Comparison of ENCODE assay signal across 11 mouse cellular contexts in genomic region chr2:20735444-20735843, GRCm38 (mm10).
A peak's percentile ranks its signal among the peaks of the same experiment; 100 is the strongest.
DNase-seq lines count a peak whose midpoint lies in the region; ATAC-seq and TF ChIP-seq lines count a peak whose summit lies in the region.
"Had no signal": no experiment of that assay in that cellular context is flagged by ENCODE, and none has a peak within 500 bp of the region (broad histone marks: within the 10 kb centered on the region; RNA-seq: fewer than 3 reads in every experiment).

No protein-coding gene starts in this region.

- H3K9ac ChIP-seq in midbrain, embryonic 13.5 days (replicated peaks): no peak overlapping the region
- H3K9ac ChIP-seq in midbrain, embryonic 15.5 days: no peak overlapping the region
- no peak overlapping the region for H3K9ac ChIP-seq in intestine, embryonic 15.5 days
- H3K9ac ChIP-seq: heart, embryonic 15.5 days had no signal

- H3K27me3 ChIP-seq in midbrain, embryonic 13.5 days: no peaks in the 10 kb centered on the region
- no peaks in the 10 kb centered on the region for H3K27me3 ChIP-seq in midbrain, embryonic 15.5 days (replicated peaks)
- H3K27me3 ChIP-seq in intestine, embryonic 15.5 days (replicated peaks): no peaks in the 10 kb centered on the region
- H3K27me3 ChIP-seq: heart, embryonic 15.5 days had no signal

- no peak for TF ChIP-seq CTCF in gastrocnemius, adult 2 months (IDR thresholded peaks at IDR 0.05)

- intact Hi-C loops in gastrocnemius, adult 2 months (cut with DNase I): no loop called here

- no peaks in the 10 kb centered on the region for H3K36me3 ChIP-seq in midbrain, embryonic 13.5 days
- H3K36me3 ChIP-seq in midbrain, embryonic 15.5 days (replicated peaks): no peaks in the 10 kb centered on the region
- no peaks in the 10 kb centered on the region for H3K36me3 ChIP-seq in intestine, embryonic 15.5 days
- H3K36me3 ChIP-seq: heart, embryonic 15.5 days had no signal

- 34% methylated on average over 3 of the region's 3 CpGs for WGBS in midbrain, embryonic 13.5 days
- 38% methylated on average over 3 of the region's 3 CpGs for WGBS in midbrain, embryonic 15.5 days
- WGBS in intestine, embryonic 15.5 days: 64% methylated on average over 3 of the region's 3 CpGs

- H3K4me3 ChIP-seq in gastrocnemius, adult 2 months: no peak overlapping the region
- H3K4me3 ChIP-seq in midbrain, embryonic 13.5 days (replicated peaks): no peak overlapping the region
- H3K4me3 ChIP-seq in midbrain, embryonic 15.5 days: no peak overlapping the region
- no peak overlapping the region for H3K4me3 ChIP-seq in intestine, embryonic 15.5 days (replicated peaks)
- H3K4me3 ChIP-seq: heart, embryonic 15.5 days had no signal

- H3K9me3 ChIP-seq in midbrain, embryonic 13.5 days: no peaks in the 10 kb centered on the region
- H3K9me3 ChIP-seq in midbrain, embryonic 15.5 days: no peaks in the 10 kb centered on the region
- H3K9me3 ChIP-seq in intestine, embryonic 15.5 days: no peaks in the 10 kb centered on the region
- H3K9me3 ChIP-seq: heart, embryonic 15.5 days had no signal

- H3K27ac ChIP-seq in gastrocnemius, adult 2 months: peak overlapping the region; percentile 3; the same call in 1 of the 2 replicates
- no peak overlapping the region for H3K27ac ChIP-seq in midbrain, embryonic 13.5 days
- no peak overlapping the region for H3K27ac ChIP-seq in midbrain, embryonic 15.5 days
- 0 out of 2 replicates have a peak overlapping the region, but pooled peaks have one; percentile 88 for H3K27ac ChIP-seq in intestine, embryonic 15.5 days
- H3K27ac ChIP-seq: heart, embryonic 15.5 days had no signal

- ATAC-seq in midbrain, embryonic 13.5 days: peak; percentile 11; the same call in 1 of the 2 replicates
- ATAC-seq in midbrain, embryonic 15.5 days (replicated peaks): no peak
- ATAC-seq in intestine, embryonic 15.5 days: 0 out of 2 replicates have a peak, but pooled peaks have one; percentile 8
- ATAC-seq in erythroid progenitor cell, adult 5-6 weeks (replicated peaks; ENCODE audit: low FRiP score, poor library complexity, severe bottlenecking): no peak

- no peaks in the 10 kb centered on the region for H3K4me1 ChIP-seq in midbrain, embryonic 13.5 days (replicated peaks)
- no peaks in the 10 kb centered on the region for H3K4me1 ChIP-seq in midbrain, embryonic 15.5 days
- H3K4me1 ChIP-seq in intestine, embryonic 15.5 days (replicated peaks): peaks cover 8% of the 10 kb centered on the region; the same call in 1 of the 2 replicates

- DNase-seq in gastrocnemius, adult 2 months: no peak
- no peak for DNase-seq in gastrocnemius, postnatal 10 days
- DNase-seq in frontal cortex, adult 2 months (ENCODE audit: extremely low spot score in 1 of 2, low spot score in 1 of 2): no peak
- DNase-seq: gastrocnemius, postnatal 36 days; lung, adult 2 months; thymus, postnatal 25 days had no signal

- no peak overlapping the region for H3K4me2 ChIP-seq in midbrain, embryonic 13.5 days (replicated peaks)
- H3K4me2 ChIP-seq in midbrain, embryonic 15.5 days: no peak overlapping the region
- peak overlapping the region; percentile 47 for H3K4me2 ChIP-seq in intestine, embryonic 15.5 days (replicated peaks)
- H3K4me2 ChIP-seq: heart, embryonic 15.5 days had no signal

Comparison
In these comparisons a context has a peak if more than half of its experiments do, and no peak if none do; other contexts are left out.
1. ATAC-seq: peak in midbrain, embryonic 13.5 days (single experiment) and intestine, embryonic 15.5 days (single experiment); none in midbrain, embryonic 15.5 days (single experiment) and erythroid progenitor cell, adult 5-6 weeks (single experiment).
2. H3K27ac ChIP-seq: peak in gastrocnemius, adult 2 months (single experiment) and intestine, embryonic 15.5 days (single experiment); none in midbrain, embryonic 13.5 days (single experiment) and midbrain, embryonic 15.5 days (single experiment).